Mouse (Mus musculus): Measurements from ENCODE around the gene Nkx3-2. TPM values are rescaled to one million over a fixed set of nuclear protein-coding genes. Genes with fewer than 3 reads are reported as not detected.

Gene Nkx3-2
- total RNA-seq, 2 experiments from 2014 or later, result not detected

GRCm38 (mm10) chr5:41760831-41761508 is 3.3 kb downstream of the Nkx3-2 start:
- no peak overlapping the region for H3K27ac ChIP-seq
- intact Hi-C loops (cut with DNase I), result no loop called here
- DNase-seq (ENCODE audit: extremely low spot score in 1 of 2, low spot score in 2 of 2), result no peak
- TF ChIP-seq CTCF (IDR thresholded peaks at IDR 0.05), result no peak
- no peak overlapping the region for H3K4me3 ChIP-seq

GRCm38 (mm10) chr5:41760071-41760470 is 4.2 kb downstream of the Nkx3-2 start:
- no peak for DNase-seq (ENCODE audit: extremely low spot score in 1 of 2, low spot score in 2 of 2)
- TF ChIP-seq CTCF (IDR thresholded peaks at IDR 0.05), result no peak
- Histone ChIP-seq H3K4me3 (no peak overlapping the region), H3K27ac (no peak overlapping the region)
- intact Hi-C loops (cut with DNase I), result no loop called here

GRCm38 (mm10) chr5:41758671-41759639 is 5.3 kb downstream of the Nkx3-2 start:
- intact Hi-C loops (cut with DNase I), result no loop called here

GRCm38 (mm10) chr5:41757338-41757737 is 7.0 kb downstream of the Nkx3-2 start:
- intact Hi-C loops (cut with DNase I), result no loop called here
- no peak for DNase-seq (ENCODE audit: extremely low spot score in 1 of 2, low spot score in 2 of 2)
- no peak for TF ChIP-seq CTCF (IDR thresholded peaks at IDR 0.05)
- no peak overlapping the region for H3K4me3 ChIP-seq
- H3K27ac ChIP-seq, result no peak overlapping the region

More at GRCm38 (mm10) chr5:41758671-41759639, 5.3 kb downstream of the Nkx3-2 start:
- H3K4me3 ChIP-seq, result no peak overlapping the region
- no peak for DNase-seq (ENCODE audit: extremely low spot score in 1 of 2, low spot score in 2 of 2)
- no peak for TF ChIP-seq CTCF (IDR thresholded peaks at IDR 0.05)
- no peak overlapping the region for H3K27ac ChIP-seq

GRCm38 (mm10) chr5:41756396-41756795 is 7.9 kb downstream of the Nkx3-2 start:
- no peak overlapping the region for H3K4me3 ChIP-seq
- DNase-seq (ENCODE audit: extremely low spot score in 1 of 2, low spot score in 2 of 2), result no peak
- intact Hi-C loops (cut with DNase I), result no loop called here
- H3K27ac ChIP-seq, result no peak overlapping the region
- TF ChIP-seq CTCF (IDR thresholded peaks at IDR 0.05), result no peak

GRCm38 (mm10) chr5:41755373-41755960 is 8.8 kb downstream of the Nkx3-2 start:
- no peak for DNase-seq (ENCODE audit: extremely low spot score in 1 of 2, low spot score in 2 of 2)
- intact Hi-C loops (cut with DNase I), result no loop called here
- Histone ChIP-seq H3K27ac (no peak overlapping the region), H3K4me3 (no peak overlapping the region)
- TF ChIP-seq CTCF (IDR thresholded peaks at IDR 0.05), result no peak

GRCm38 (mm10) chr5:41754836-41755235 is 9.5 kb downstream of the Nkx3-2 start:
- Histone ChIP-seq H3K4me3 (no peak overlapping the region), H3K27ac (no peak overlapping the region)
- intact Hi-C loops (cut with DNase I), result no loop called here
- DNase-seq (ENCODE audit: extremely low spot score in 1 of 2, low spot score in 2 of 2), result no peak
- no peak for TF ChIP-seq CTCF (IDR thresholded peaks at IDR 0.05)

- intact Hi-C loops (cut with DNase I), result no loop called here
- TF ChIP-seq CTCF (IDR thresholded peaks at IDR 0.05), result no peak
- no peak overlapping the region for H3K4me3 ChIP-seq
Observed at GRCm38 (mm10) chr5:41754226-41754775, 10.0 kb downstream of the Nkx3-2 start.

GRCm38 (mm10) chr5:41752721-41753120 is 11.6 kb downstream of the Nkx3-2 start:
- DNase-seq (ENCODE audit: extremely low spot score in 1 of 2, low spot score in 2 of 2), result no peak
- Histone ChIP-seq H3K4me3 (no peak overlapping the region), H3K27ac (no peak overlapping the region)
- intact Hi-C loops (cut with DNase I), result no loop called here
- no peak for TF ChIP-seq CTCF (IDR thresholded peaks at IDR 0.05)

More at GRCm38 (mm10) chr5:41754226-41754775, 10.0 kb downstream of the Nkx3-2 start:
- DNase-seq (ENCODE audit: extremely low spot score in 1 of 2, low spot score in 2 of 2), result no peak
- no peak overlapping the region for H3K27ac ChIP-seq

- Histone ChIP-seq H3K27ac (no peak overlapping the region), H3K4me3 (no peak overlapping the region)
- TF ChIP-seq CTCF (IDR thresholded peaks at IDR 0.05), result no peak
- no peak for DNase-seq (ENCODE audit: extremely low spot score in 1 of 2, low spot score in 2 of 2)
- intact Hi-C loops (cut with DNase I), result no loop called here
Observed at GRCm38 (mm10) chr5:41744898-41745780, 19.2 kb downstream of the Nkx3-2 start.

- TF ChIP-seq CTCF (IDR thresholded peaks at IDR 0.05), result no peak; the same call in 1 of the 2 replicates
- Histone ChIP-seq H3K4me3 (no peak overlapping the region), H3K27ac (no peak overlapping the region)
- no peak for DNase-seq (ENCODE audit: extremely low spot score in 1 of 2, low spot score in 2 of 2)
- intact Hi-C loops (cut with DNase I), result no loop called here
Observed at GRCm38 (mm10) chr5:41744234-41744633, 20.1 kb downstream of the Nkx3-2 start.

Measured in left cerebral cortex, adult 2 months (tissue).